Mouse (Mus musculus): Measurements from ENCODE around the gene Tmem60.

Gene Tmem60

GRCm38 (mm10) chr5:20906191-20906590 lies 24.2 kb downstream of the Tmem60 start:
- ATAC-seq (ENCODE audit: low TSS enrichment): no peak

- ATAC-seq (ENCODE audit: low TSS enrichment): no peak
These were observed 29.8 kb downstream of the Tmem60 start for GRCm38 (mm10) chr5:20911741-20912140.

GRCm38 (mm10) chr5:20913372-20914275 lies 31.6 kb downstream of the Tmem60 start:
- peak; percentile 88 for ATAC-seq (ENCODE audit: low TSS enrichment)

GRCm38 (mm10) chr5:20918967-20919366 lies 37.0 kb downstream of the Tmem60 start:
- ATAC-seq (ENCODE audit: low TSS enrichment): no peak

GRCm38 (mm10) chr5:20919566-20919965 lies 37.6 kb downstream of the Tmem60 start:
- ATAC-seq (ENCODE audit: low TSS enrichment): peak; percentile 67

GRCm38 (mm10) chr5:20924608-20925007 lies 42.6 kb downstream of the Tmem60 start:
- no peak for ATAC-seq (ENCODE audit: low TSS enrichment)

- ATAC-seq (ENCODE audit: low TSS enrichment): no peak
These were observed 43.5 kb downstream of the Tmem60 start for GRCm38 (mm10) chr5:20925451-20925850.

GRCm38 (mm10) chr5:20929669-20930151 lies 47.7 kb downstream of the Tmem60 start:
- ATAC-seq (ENCODE audit: low TSS enrichment): no peak

GRCm38 (mm10) chr5:20930430-20930829 lies 48.4 kb downstream of the Tmem60 start:
- no peak for ATAC-seq (ENCODE audit: low TSS enrichment)

GRCm38 (mm10) chr5:20931300-20931699 lies 49.3 kb downstream of the Tmem60 start:
- no peak for ATAC-seq (ENCODE audit: low TSS enrichment)

GRCm38 (mm10) chr5:20932585-20932984 lies 50.6 kb downstream of the Tmem60 start:
- ATAC-seq (ENCODE audit: low TSS enrichment): no peak

GRCm38 (mm10) chr5:20935934-20936333 lies 53.9 kb downstream of the Tmem60 start:
- ATAC-seq (ENCODE audit: low TSS enrichment): no peak
